Mouse (Mus musculus) hindbrain, embryonic 11.5 days (tissue): ENCODE measurements at regions not wholly inside any gene's neighbourhood (a gene's known extent, or its start where the extent isn't known, plus 50 kb on each side); places are given as distances from the start of the nearest gene placed in this dataset.

Experiments used
- ATAC-seq: fragments of 200-750 bp; cut with Nextera tagmentation; 2 replicates; pipeline ENCODE4 v1.8.0; 2017; ENCODE audit warnings: mild to moderate bottlenecking, moderate TSS enrichment, moderate library complexity; ENCODE audit not compliant: low FRiP score
- DNase-seq: peaks from one replicate; pipeline ENCODE4 v3.0.0-alpha.2; 2015; ENCODE audit warnings: low spot score
- H3K27ac ChIP-seq: fragments of 300-500 bp; sonication (generic); 2 replicates; pipeline ENCODE4 v1.5.1; 2014; ENCODE audit warnings: mild to moderate bottlenecking, low read depth, low read length
- H3K27me3 ChIP-seq: fragments of 300-500 bp; sonication (generic); 2 replicates; pipeline ENCODE4 v1.6.1; 2014; ENCODE audit warnings: mild to moderate bottlenecking, low read length, moderate library complexity, mixed read lengths; ENCODE audit not compliant: control insufficient read depth, insufficient read depth
- H3K36me3 ChIP-seq: fragments of 300-500 bp; sonication (generic); 2 replicates; pipeline ENCODE4 v1.6.1; 2014; ENCODE audit warnings: mild to moderate bottlenecking, low read length, moderate library complexity, mixed read lengths; ENCODE audit not compliant: control insufficient read depth, insufficient read depth
- H3K4me1 ChIP-seq: fragments of 300-500 bp; sonication (generic); replicated peaks from 2 replicates; pipeline ENCODE4 v1.6.1; 2014; ENCODE audit warnings: low read length, mixed read lengths; ENCODE audit not compliant: control insufficient read depth, insufficient read depth
- H3K4me2 ChIP-seq: fragments of 300-500 bp; sonication (generic); replicated peaks from 2 replicates; pipeline ENCODE4 v1.6.1; 2014; ENCODE audit warnings: mild to moderate bottlenecking, low read depth, low read length
- H3K4me3 ChIP-seq: fragments of 300-500 bp; sonication (generic); 2 replicates; pipeline ENCODE4 v1.5.1; 2014; ENCODE audit warnings: low read depth, low read length
- H3K9ac ChIP-seq: fragments of 300-500 bp; sonication (generic); 2 replicates; pipeline ENCODE4 v1.6.1; 2014; ENCODE audit warnings: low read depth, low read length
- H3K9me3 ChIP-seq: fragments of 300-500 bp; sonication (generic); 2 replicates; pipeline ENCODE4 v1.6.1; 2016; ENCODE audit warnings: low read length; ENCODE audit not compliant: control insufficient read depth
- WGBS: fragments of 180-500 bp; shearing (Covaris S2); extraction: QIAGEN DNeasy Blood & Tissue Kit; methylation state at CpG from one replicate; pipeline ENCODE4 v1.1.7; 2014; 5-methylcytosine and 5-hydroxymethylcytosine counted together

- ATAC-seq (no peak), DNase-seq (no peak)
- H3K27ac ChIP-seq = no peak overlapping the region
- H3K27me3 ChIP-seq = no peaks in the 10 kb centered on the region
- no peak overlapping the region for H3K4me3 ChIP-seq
- WGBS = 94% methylated on average over 1 of the region's 1 CpGs
- no peak overlapping the region for H3K9ac ChIP-seq
- no peaks in the 10 kb centered on the region for H3K36me3 ChIP-seq
- H3K4me1 ChIP-seq = no peaks in the 10 kb centered on the region
- H3K9me3 ChIP-seq = no peaks in the 10 kb centered on the region
- no peak overlapping the region for H3K4me2 ChIP-seq
Measured at GRCm38 (mm10) chr9:82484341-82484740, 345.0 kb upstream of the Irak1bp1 start.

GRCm38 (mm10) chr9:82493440-82493839, 335.9 kb upstream of the Irak1bp1 start:
- H3K36me3 ChIP-seq = no peaks in the 10 kb centered on the region
- no peak for ATAC-seq
- H3K4me3 ChIP-seq = no peak overlapping the region
- no peak overlapping the region for H3K27ac ChIP-seq
- no peaks in the 10 kb centered on the region for H3K4me1 ChIP-seq
- H3K27me3 ChIP-seq = no peaks in the 10 kb centered on the region
- no peak overlapping the region for H3K4me2 ChIP-seq
- H3K9me3 ChIP-seq = no peaks in the 10 kb centered on the region
- DNase-seq = no peak
- H3K9ac ChIP-seq = no peak overlapping the region

GRCm38 (mm10) chr9:82510014-82510413, 319.3 kb upstream of the Irak1bp1 start:
- Histone ChIP-seq H3K4me1 (no peaks in the 10 kb centered on the region), H3K9ac (no peak overlapping the region), H3K9me3 (no peaks in the 10 kb centered on the region), H3K27ac (no peak overlapping the region), H3K36me3 (no peaks in the 10 kb centered on the region), H3K4me3 (no peak overlapping the region), H3K27me3 (no peaks in the 10 kb centered on the region), H3K4me2 (no peak overlapping the region)
- 40% methylated on average over 2 of the region's 2 CpGs for WGBS
- ATAC-seq = 0 out of 2 replicates have a peak, but pooled peaks have one; percentile 26
- DNase-seq = peak; percentile 3

- Histone ChIP-seq H3K36me3 (no peaks in the 10 kb centered on the region), H3K27ac (no peak overlapping the region), H3K4me1 (no peaks in the 10 kb centered on the region), H3K27me3 (no peaks in the 10 kb centered on the region), H3K9ac (no peak overlapping the region), H3K4me3 (no peak overlapping the region), H3K9me3 (no peaks in the 10 kb centered on the region), H3K4me2 (no peak overlapping the region)
- ATAC-seq (peak; percentile 20; the same call in 1 of the 2 replicates), DNase-seq (no peak)
- 19% methylated on average over 1 of the region's 1 CpGs for WGBS
Measured at GRCm38 (mm10) chr9:82518993-82519392, 310.3 kb upstream of the Irak1bp1 start.

GRCm38 (mm10) chr9:82527867-82528385, 301.4 kb upstream of the Irak1bp1 start:
- no peak overlapping the region for H3K4me3 ChIP-seq
- DNase-seq (no peak), ATAC-seq (no peak)
- 80% methylated on average over 8 of the region's 8 CpGs for WGBS
- H3K4me1 ChIP-seq = no peaks in the 10 kb centered on the region
- H3K36me3 ChIP-seq = no peaks in the 10 kb centered on the region
- H3K9ac ChIP-seq = no peak overlapping the region
- H3K27me3 ChIP-seq = no peaks in the 10 kb centered on the region
- H3K9me3 ChIP-seq = no peaks in the 10 kb centered on the region
- H3K27ac ChIP-seq = no peak overlapping the region
- H3K4me2 ChIP-seq = no peak overlapping the region

GRCm38 (mm10) chr9:82552726-82553125, 276.6 kb upstream of the Irak1bp1 start:
- H3K4me2 ChIP-seq = no peak overlapping the region
- H3K27ac ChIP-seq = no peak overlapping the region
- H3K4me1 ChIP-seq = no peaks in the 10 kb centered on the region
- DNase-seq = no peak
- H3K9ac ChIP-seq = no peak overlapping the region
- ATAC-seq = 0 out of 2 replicates have a peak, but pooled peaks have one; percentile 34
- 88% methylated on average over 6 of the region's 6 CpGs for WGBS
- no peak overlapping the region for H3K4me3 ChIP-seq
- H3K36me3 ChIP-seq = no peaks in the 10 kb centered on the region
- H3K9me3 ChIP-seq = no peaks in the 10 kb centered on the region
- H3K27me3 ChIP-seq = no peaks in the 10 kb centered on the region

- Histone ChIP-seq H3K27ac (no peak overlapping the region), H3K4me3 (no peak overlapping the region), H3K36me3 (no peaks in the 10 kb centered on the region), H3K4me2 (no peak overlapping the region), H3K9me3 (no peaks in the 10 kb centered on the region), H3K4me1 (no peaks in the 10 kb centered on the region), H3K9ac (no peak overlapping the region), H3K27me3 (no peaks in the 10 kb centered on the region)
- 90% methylated on average over 3 of the region's 3 CpGs for WGBS
- DNase-seq (no peak), ATAC-seq (no peak)
Measured at GRCm38 (mm10) chr9:82553213-82553612, 276.1 kb upstream of the Irak1bp1 start.

GRCm38 (mm10) chr9:82562551-82563465, 266.5 kb upstream of the Irak1bp1 start:
- Histone ChIP-seq H3K4me3 (no peak overlapping the region), H3K9ac (no peak overlapping the region), H3K36me3 (no peaks in the 10 kb centered on the region), H3K4me1 (no peaks in the 10 kb centered on the region), H3K27ac (no peak overlapping the region), H3K9me3 (no peaks in the 10 kb centered on the region), H3K4me2 (no peak overlapping the region), H3K27me3 (no peaks in the 10 kb centered on the region)
- 68% methylated on average over 1 of the region's 1 CpGs for WGBS
- DNase-seq (no peak), ATAC-seq (no peak)
